Mouse (Mus musculus): ENCODE data around the gene Tspan15.

The Tspan15 gene

GRCm38 (mm10) chr10:62192701-62193157 lies 38.3 kb downstream of the Tspan15 start:
- no peak for DNase-seq (ENCODE audit: extremely low spot score, low spot score)

DNA sequence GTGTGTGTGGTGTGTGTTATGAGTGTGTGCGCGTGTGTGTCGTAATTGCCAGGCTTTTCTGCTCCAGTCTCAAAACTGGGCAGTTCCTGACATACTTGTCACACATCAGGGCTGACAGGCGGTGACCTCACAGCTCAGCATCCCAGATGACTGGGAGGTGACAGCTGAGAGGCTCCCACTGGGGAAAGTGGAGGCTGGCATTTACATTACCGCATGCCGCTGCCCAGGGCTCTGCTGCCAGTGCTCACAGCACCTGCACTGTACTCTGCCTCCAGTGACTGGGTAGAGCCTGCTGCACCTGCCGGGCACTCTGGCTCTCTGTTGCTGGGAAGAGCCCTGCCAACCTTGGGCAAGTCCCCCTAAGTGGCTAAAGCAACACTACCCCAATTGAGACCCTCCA lies 40.2 kb downstream of the Tspan15 start:
- DNase-seq (ENCODE audit: extremely low spot score, low spot score): no peak

- DNase-seq (ENCODE audit: extremely low spot score, low spot score): no peak
These were observed 41.1 kb downstream of the Tspan15 start for GRCm38 (mm10) chr10:62189910-62190309.

- DNase-seq (ENCODE audit: extremely low spot score, low spot score): no peak
These were observed 41.7 kb downstream of the Tspan15 start for GRCm38 (mm10) chr10:62189303-62189702.

- DNase-seq (ENCODE audit: extremely low spot score, low spot score): peak; percentile 87
These were observed 44.2 kb downstream of the Tspan15 start for GRCm38 (mm10) chr10:62186882-62187281.

DNA sequence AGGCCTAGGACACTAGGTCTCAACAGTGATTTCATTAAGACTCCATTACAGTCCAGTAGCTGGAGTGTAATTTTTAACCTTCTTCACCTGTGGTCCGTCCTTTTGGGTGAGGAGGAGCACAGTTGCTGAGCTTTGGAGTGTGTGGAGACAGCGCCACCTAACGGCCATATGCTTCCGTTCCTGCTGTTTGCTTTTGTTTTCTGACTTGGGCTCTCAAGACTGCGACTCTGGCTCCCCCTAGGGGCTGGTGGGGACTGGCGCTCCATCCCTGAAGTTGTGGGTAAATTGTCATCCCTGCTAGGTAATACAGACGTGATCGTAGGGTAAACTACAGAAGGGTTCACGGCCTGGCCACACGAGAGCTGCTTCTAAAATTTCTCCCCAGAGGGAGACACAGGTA lies 48.0 kb downstream of the Tspan15 start:
- DNase-seq (ENCODE audit: extremely low spot score, low spot score): peak; percentile 97

- no peak for DNase-seq (ENCODE audit: extremely low spot score, low spot score)
These were observed 48.5 kb downstream of the Tspan15 start for GRCm38 (mm10) chr10:62182471-62183014.

- no peak for DNase-seq (ENCODE audit: extremely low spot score, low spot score)
These were observed 49.4 kb downstream of the Tspan15 start for GRCm38 (mm10) chr10:62181701-62182100.

DNA sequence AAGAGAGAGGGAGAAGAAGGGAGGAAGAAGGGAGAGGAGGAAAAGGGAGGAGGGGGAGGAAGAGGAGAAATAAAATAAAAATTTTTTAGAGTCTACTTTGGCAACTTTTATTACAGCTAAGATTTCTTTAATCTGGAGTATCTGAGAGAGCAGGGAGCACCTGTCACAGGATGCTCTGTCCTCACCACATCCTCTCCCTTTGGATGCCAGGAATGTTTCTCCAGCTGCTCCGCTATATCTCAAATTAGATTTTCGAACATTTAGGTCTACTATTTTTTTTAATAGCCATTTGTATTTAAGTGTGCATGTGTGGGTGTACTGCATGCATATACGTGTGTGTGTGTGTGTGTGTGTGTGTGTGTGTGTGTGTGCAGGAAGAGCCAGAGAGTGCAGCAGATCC lies 51.1 kb downstream of the Tspan15 start:
- no peak for DNase-seq (ENCODE audit: extremely low spot score, low spot score)

GRCm38 (mm10) chr10:62174533-62175313 lies 56.3 kb downstream of the Tspan15 start:
- DNase-seq (ENCODE audit: extremely low spot score, low spot score): peak; percentile 58

- no peak for DNase-seq (ENCODE audit: extremely low spot score, low spot score)
These were observed 57.1 kb downstream of the Tspan15 start for GRCm38 (mm10) chr10:62173941-62174448.

GRCm38 (mm10) chr10:62172841-62173553 lies 58.1 kb downstream of the Tspan15 start:
- peak; percentile 42 for DNase-seq (ENCODE audit: extremely low spot score, low spot score)

DNA sequence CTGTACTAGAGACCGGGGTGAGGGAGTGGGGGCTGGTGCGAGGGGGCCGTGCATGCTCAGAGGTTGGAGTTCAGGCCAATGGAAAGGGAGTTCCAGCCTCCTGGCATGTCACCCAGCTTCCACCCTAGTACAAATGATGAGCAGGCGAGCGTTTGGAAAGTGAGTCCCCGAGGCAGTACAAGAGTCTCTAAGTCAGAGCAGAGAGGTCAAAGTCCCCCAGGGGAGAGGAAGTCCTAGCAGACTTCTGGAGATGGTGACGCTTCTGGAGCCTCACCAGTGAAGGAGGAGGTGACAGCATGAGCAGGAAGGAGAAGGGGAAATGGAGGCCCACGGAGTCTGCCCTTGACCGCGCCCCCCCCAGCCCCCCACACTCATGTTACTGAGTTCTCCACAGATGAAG lies 68.6 kb downstream of the Tspan15 start:
- no peak for DNase-seq (ENCODE audit: extremely low spot score, low spot score)

- DNase-seq (ENCODE audit: extremely low spot score, low spot score): no peak
These were observed 81.1 kb downstream of the Tspan15 start for GRCm38 (mm10) chr10:62149929-62150328.

GRCm38 (mm10) chr10:62147466-62148248 lies 83.4 kb downstream of the Tspan15 start:
- no peak for DNase-seq (ENCODE audit: extremely low spot score, low spot score)

DNA sequence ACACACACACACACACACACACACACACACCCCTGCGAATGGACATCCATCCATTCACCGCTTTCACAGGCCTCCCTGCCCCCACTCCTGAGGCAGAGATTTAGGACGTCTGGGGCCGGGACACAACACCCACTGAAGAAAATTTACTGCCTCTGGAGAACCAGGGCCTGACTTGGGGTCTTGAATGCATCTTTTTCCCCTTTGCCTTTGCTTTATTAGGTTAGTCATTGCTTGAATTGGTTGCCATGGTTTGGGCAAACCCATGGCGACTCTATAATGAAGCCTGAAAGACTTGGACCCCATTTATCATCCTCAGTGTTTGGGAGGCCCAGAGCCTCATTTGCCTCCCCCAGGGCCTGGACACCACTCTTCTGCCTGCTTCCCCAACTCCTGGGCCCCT lies 85.1 kb downstream of the Tspan15 start:
- peak; percentile 53 for DNase-seq (ENCODE audit: extremely low spot score, low spot score)

GRCm38 (mm10) chr10:62143820-62144219 lies 87.2 kb downstream of the Tspan15 start, which contains the start of gene Fam241b:
TSS of gene Fam241b (minus strand) at chr10:62143920.
- DNase-seq (ENCODE audit: extremely low spot score, low spot score): no peak

DNA sequence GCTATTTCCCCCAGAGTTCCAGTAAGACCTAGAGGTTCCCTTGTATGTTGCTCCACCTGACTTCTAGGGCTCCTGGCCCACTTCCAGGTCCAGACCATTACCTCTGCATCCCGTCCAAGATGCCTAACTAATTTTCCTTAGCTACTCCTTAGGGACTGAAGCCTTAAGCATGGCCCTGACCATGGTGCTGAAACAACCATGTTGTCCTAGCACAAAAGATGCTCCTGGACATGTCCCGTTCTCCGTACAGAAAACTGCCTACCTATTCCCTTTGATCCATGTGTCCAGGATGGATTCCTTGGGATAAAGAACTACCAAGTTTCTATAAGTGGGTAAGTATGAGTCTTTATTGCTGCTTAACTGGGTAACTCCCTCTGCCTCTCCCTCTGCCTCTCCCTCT lies 93.0 kb downstream of the Tspan15 start:
- no peak for DNase-seq (ENCODE audit: extremely low spot score, low spot score)

DNA sequence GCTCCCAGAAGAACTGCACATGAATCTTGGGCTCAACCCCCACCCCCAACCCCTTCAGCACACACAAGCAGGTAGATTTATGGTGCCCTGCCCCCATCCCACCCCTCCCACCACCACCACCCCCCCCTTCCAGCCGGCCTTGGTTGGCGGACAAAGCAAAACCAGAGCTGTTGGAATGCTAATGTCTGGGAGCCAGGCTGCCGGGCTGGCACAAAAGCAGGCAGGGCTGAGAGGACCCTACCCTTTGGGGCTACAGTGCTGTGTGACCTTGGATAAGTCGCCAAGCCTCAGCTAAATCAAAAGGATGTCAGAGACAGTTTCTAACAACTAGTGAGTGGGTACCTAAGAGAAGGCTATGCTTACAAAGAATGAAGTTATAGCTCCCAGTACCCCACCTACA lies 93.9 kb downstream of the Tspan15 start:
- no peak for DNase-seq (ENCODE audit: extremely low spot score, low spot score)

DNA sequence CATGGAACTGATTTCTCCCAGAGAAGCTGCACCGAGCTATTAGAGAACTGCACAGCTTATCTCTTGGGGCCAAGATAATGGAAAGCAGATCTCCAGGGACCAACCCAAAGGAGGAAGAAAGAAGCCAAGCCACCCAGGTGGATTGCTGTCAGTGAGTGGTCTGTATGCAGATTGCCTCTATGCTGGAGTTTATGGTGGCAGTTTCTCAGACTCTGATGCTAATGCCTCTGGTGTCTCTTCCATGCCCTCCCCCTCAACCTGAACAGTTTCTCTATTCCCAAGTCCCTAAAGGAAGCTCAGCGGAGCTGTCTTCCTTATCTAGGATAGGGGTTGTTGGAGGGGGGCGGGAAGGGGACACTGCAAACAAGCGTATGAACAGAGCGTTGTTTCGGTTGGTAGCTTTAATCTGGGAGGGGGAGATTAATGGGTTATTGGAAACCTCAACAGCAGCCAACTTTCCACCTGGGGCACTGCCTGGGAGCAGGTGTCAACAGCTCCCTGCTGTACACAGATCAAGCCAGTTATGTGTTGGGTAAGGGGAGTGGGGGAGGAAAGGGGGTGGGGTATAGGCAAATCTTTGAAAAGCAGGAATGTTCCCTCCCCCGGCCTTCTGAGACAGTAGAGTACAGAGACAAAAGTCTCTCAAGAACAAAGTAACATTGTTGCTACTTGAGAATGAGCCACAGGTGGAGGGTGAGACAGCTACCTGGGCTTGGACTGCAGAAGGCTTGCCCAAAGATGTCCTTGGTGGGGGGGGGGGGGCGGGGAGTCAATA lies 95.2 kb downstream of the Tspan15 start:
- no peak for DNase-seq (ENCODE audit: extremely low spot score, low spot score)
